Mouse (Mus musculus) regulatory T cell (primary cell): Measurements from ENCODE around the gene Apol9b.
"Not testable (repeated sequence)": the region's sequence is repeated elsewhere in the genome, so short reads cannot be mapped to it uniquely, and the experiment has no call there.

Source experiments
- in situ Hi-C: fragments of 300-600 bp; cut with MboI, MseI; formaldehyde crosslinking; loops from one replicate; pipeline ENCODE4 v1.15.1; 2025; ENCODE audit warnings: high pct_unique_total_duplicates

The Apol9b gene

DNA sequence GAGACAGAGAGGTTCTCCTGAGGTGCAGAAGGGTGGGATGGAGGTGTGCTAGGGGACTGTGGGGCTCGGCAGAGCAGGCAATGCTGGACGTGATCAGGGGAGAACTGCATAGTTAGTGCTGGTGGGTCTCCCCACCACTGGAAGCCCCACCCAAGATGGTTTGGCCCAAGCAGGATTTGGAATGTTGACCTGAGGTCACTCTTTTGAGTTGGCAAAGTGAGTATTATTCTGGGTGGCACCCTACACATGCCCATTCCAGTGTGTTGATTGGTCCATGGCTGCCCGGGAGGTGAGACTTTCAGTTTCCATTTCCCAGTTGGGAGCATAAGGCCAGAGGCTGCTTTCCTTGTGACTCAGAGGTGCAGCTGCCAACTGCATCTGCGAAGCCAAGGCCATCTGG is at the start of gene Apol9b:
Gene Apol9b (plus strand): TSS at position 301 of the 400 bp plus-strand sequence.
- in situ Hi-C loops = not testable (repeated sequence)

GRCm38 (mm10) chr15:77683944-77684343 is 44.9 kb upstream of the Apol9b start:
- in situ Hi-C loops = not testable (repeated sequence)

GRCm38 (mm10) chr15:77691532-77692311 is 37.1 kb upstream of the Apol9b start:
- in situ Hi-C loops = loop anchor here (5.0 kb wide), 2 partner anchors 56 to 239 kb away; no protein-coding TSS in a partner anchor

DNA sequence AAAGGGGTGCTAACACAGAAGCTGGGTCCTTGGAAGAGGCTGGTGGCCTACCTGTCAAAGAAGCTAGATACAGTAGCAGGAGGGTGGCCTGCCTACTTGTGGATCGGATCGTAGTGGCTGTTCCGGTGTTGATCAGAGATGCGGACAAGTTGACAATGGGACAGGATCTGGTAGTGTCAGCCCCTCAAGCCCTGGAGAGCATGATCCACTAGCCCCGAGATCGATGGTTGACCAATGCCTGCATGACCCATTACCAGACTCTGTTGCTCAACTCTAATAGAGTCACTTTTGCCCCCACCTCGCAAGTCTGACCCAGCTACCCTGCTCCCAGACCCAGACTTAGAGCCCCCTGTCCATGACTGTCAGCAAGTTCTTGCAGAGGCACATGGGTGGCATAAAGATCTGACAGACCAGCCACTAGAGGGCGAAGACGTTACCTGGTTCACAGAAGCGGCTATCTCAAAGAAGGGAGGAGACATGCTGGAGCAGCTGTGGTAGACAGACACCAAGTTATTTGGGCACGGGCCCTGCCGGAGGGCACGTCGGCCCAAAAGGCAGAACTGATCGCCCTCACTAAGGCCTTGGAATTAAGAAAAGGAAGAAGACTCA is 34.0 kb upstream of the Apol9b start:
- in situ Hi-C loops = loop anchor here (5.0 kb wide), 2 partner anchors 53 to 242 kb away; no protein-coding TSS in a partner anchor

GRCm38 (mm10) chr15:77698656-77699055 is 30.2 kb upstream of the Apol9b start, which contains the start of gene Apol7e:
Gene Apol7e, plus strand, starts transcription at chr15:77698857.
- in situ Hi-C loops = not testable (repeated sequence)

- in situ Hi-C loops = loop anchor here (10.0 kb wide), 1 partner anchor 861 kb away; no protein-coding TSS in a partner anchor
These were observed 23.5 kb upstream of the Apol9b start for GRCm38 (mm10) chr15:77705306-77705705.

DNA sequence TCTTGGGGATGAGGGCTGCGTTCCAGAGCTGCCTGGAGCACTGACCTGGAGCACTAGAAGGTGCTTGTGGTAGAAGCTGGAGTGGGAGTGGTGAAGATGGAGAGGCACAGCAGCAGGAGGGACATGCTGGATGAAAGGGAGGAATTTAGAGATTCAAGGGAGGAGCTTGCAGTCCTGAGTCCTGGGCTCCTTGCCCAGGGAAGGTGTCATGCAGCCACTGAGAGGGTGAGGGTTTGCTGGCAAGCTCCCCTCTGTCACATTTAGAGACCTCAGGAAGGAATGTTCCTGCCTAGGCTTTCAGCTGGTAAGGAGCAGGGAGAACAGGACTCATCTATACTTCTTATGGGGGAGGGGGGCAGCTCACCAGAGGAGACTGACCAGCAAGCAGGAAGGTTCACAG is 19.9 kb upstream of the Apol9b start:
- in situ Hi-C loops = loop anchor here (10.0 kb wide), 1 partner anchor 864 kb away; no protein-coding TSS in a partner anchor

DNA sequence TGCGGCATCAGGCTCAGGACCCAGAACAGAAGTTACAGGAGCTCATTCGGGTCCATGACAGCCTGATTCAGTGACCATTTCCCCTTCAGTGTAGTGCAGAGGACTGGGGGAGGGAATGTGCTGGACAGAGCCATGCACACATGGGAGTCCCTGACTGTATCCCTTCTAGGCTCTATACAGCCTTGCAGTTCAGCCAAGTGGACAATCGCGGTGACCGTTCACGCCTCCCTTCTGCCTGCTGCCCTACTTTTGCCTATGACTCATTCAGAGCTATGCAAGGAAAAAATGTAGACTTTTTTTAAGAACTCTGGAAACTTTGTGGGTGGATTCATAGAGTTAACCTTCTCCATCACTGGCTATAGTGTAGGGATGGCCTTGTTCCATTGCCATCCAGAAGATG is 10.6 kb upstream of the Apol9b start:
- in situ Hi-C loops = not testable (repeated sequence)

- in situ Hi-C loops = not testable (repeated sequence)
These were observed 7.3 kb upstream of the Apol9b start for GRCm38 (mm10) chr15:77721509-77721908.

DNA sequence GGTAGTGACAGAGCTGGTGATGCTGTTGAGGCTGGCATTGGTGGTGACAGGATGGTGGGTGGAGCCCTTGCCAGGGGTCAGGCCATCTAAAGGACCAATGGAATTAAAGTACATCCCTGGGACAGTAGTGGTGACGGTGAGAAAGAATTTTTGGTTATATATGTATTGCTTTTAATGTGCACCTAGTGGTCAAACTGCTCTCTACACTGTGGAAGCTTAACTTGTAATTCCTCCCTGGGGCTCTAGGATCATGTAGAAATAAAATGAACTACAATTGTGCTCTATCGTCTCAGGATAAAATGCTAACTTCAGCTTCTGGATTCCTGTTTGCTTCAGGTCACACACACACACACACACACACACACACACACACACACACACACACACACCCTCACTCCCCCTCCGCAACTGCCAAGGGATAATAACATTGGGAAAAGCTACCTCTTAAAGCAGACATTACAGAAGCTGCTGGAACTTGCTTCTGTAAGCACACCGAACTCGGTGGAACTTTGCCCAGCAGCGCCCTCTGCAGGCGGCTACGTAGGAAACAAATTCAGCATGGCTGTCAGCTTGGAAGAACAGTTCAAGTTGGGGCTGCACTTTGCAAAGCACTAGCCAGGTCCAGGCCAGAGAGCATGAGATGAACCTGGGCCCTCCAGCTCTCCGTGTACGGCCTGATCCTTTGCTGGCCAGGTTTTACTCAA is 4.5 kb upstream of the Apol9b start:
- in situ Hi-C loops = not testable (repeated sequence)

DNA sequence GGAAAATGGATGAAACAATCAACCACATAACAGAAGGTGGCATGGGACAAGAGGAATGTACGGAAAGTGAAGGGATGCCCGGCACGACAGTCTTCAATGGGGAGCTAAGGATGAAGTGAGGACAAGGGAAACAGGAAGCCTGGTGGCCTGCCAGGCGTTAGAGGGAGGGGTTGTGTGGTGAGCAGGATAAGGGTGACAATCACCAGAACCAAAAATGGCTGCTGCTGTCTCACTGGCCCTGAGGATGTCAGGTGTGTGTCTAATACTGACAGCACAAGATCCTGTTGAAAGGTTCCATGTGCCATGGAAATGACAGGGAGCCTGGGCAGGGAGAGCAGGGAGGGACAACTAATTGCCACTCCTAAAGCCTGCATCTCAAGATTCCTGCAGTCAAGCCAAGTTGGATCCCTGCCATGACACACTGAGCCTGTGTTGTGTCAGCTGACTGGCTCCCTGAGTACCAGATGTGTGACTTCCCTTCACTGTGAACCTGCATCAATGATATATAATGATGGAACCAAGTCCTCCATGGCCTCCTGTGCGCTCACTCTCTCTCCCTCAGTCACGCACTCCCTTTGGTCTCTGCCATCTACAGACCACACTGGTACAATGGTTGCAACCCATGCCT is 3.3 kb upstream of the Apol9b start:
- in situ Hi-C loops = not testable (repeated sequence)

DNA sequence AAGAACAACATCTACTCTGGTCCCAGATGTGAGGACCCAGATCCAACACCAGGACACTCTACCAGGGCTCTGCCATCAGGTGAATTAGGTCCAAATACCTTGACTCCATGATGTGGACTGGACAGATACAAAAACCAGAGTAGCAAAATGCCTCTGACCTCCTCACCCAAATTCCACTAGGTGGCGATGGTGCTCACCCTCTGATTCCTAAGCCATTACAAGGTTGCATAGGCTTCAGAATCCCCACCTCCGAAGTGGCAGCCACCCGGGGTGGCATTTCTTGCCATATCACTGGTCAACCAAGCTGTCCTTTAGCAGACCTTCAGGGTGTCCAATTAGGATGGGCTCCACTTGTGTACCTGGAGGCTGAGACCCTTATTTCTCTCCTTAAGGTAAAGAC is 1.7 kb upstream of the Apol9b start:
- in situ Hi-C loops = not testable (repeated sequence)

DNA sequence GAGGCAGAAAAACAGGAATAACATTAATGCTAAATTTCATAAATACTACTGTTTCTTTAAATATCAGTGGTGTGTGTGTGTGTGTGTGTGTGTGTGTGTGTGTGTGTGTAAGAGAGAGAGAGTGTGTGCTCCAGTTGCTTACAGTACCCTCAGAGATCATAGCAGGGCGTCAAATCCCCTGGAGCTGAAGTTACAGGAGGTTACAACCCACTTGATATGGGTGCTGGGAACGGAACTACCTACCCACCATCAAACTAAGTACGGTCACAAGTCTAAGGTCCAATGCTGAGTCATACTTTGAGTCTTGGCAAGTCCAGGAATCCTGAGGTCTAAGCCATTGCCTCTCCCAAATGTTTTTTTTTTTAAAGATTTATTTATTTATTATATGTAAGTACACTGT is 1.1 kb upstream of the Apol9b start:
- in situ Hi-C loops = not testable (repeated sequence)

GRCm38 (mm10) chr15:77731605-77732004 is 2.8 kb downstream of the Apol9b start:
- in situ Hi-C loops = no loop called here

- in situ Hi-C loops = not testable (repeated sequence)
These were observed 4.0 kb downstream of the Apol9b start for GRCm38 (mm10) chr15:77732851-77733250.

DNA sequence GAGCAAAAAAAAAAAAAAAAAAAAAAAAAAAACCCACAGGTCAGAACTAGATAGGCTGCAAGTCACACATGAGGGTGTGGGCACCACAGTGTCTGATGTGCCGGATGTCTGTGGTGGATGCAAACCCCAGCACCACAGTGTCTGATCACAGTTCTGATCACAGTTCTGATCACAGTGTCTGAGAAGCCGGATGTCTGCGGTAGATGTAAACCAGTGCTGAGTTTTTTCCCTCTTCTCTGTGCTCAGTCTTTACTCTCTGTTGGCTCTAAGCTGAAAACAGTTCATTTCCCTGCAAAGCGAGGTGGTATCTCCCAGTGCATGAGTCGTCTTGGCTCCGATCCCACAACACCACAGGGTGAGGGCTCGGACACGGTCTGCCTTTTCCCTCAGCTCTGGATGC is 4.5 kb downstream of the Apol9b start:
- in situ Hi-C loops = not testable (repeated sequence)

DNA sequence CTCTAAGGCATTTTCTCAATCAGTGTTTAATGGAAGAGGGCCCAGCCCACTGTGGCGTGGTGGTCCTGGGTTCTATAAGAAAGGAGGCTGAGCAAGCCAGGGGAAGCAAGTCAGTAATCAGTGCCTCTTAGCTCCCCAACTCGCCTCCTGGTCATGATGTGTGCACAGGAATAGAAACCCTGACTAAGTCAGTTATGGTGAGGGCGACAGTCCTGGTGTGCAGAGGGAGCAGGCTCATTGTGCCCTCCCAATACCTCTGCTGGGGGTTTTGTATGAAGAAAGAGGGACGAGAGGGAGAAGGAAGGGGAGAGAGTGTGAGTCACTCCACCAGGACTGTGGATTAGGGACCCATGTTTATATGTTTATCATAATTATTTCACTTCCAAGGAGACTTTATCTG is 5.1 kb downstream of the Apol9b start:
- in situ Hi-C loops = not testable (repeated sequence)

DNA sequence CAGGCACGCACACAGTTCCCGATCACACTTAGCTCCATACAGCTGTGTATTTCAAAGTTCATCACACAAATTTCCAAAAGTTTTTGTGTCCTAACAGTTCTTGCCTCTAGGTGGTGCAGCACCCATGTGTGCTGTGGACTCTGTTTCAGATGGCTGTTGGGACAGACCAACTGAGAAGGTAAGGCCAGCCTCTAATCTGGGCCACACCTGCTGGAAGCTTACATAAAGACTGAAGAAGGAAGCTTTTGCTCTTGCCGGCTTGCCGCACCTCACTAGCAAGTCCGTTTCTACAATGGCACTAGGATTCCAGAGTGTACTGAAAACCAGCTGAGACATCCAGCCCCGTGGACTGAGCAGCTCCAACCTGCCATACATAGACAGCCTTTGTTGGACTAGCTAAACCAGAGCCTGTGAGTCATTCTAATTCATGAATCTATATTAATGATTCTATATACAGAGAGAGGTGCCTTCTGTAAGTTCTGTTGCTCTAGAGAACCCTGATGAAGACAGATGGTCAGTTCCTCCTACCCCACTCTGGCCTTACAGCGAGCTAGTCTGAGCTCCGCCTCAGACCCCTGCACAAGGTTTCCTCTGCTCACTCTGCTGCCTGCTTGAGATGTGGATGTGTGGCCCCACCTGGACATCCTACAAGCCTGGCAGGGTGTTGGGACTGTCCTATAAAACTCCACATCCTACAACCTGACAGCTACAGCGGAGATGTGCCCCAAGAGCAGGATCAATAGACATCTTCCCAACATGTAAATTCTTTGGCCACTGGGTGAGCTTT is 11.9 kb downstream of the Apol9b start:
- in situ Hi-C loops = no loop called here

GRCm38 (mm10) chr15:77741556-77741955 is 12.7 kb downstream of the Apol9b start:
- in situ Hi-C loops = not testable (repeated sequence)

DNA sequence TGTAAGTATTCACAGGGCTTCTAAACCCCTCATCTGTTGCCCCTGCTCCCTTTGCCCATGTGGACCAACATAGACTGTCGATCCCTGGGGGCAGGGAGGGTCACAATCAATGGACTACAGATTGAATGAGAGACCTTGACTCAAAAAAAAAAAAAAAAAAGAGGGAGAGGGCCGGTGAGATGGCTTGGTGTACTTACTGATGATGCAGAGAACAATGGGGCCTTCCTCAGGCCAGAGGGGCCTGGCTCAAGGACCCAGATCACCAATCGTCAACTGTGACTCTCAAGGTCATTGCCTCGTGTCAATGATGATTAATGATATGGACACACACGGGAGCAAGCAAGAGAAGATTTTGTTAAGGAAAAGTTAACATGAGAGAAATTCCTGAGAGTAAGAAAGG is 15.8 kb downstream of the Apol9b start:
- in situ Hi-C loops = loop anchor here (5.0 kb wide), 1 partner anchor 52 kb away; no protein-coding TSS in a partner anchor

DNA sequence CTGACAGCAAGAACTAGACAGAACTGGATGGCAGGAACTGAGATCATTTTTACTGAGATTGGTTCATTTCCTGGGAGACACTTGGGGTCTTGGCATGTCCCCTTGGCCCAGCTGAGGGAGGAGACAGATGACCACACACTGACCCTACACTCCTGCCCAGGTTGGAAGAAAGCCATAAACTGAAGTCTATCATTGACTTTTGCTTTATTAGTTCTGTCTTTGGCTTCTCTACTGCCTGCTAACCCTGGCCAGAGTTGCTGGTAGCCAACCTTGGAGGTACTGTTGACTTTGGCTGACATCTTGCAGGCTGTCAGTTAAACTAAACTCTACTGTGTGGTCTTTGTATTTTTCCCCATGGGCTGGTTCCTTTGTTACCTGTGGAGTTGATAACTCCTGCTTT is 16.2 kb downstream of the Apol9b start:
- in situ Hi-C loops = loop anchor here (5.0 kb wide), 1 partner anchor 53 kb away; no protein-coding TSS in a partner anchor
